8 mouse cellular contexts compared by ENCODE assay signal in genomic region chr9:72111004-72111621, GRCm38 (mm10). TPM values are rescaled to one million over a fixed set of nuclear protein-coding genes. Genes with fewer than 3 reads are reported as not detected.
DNase-seq lines count a peak whose midpoint lies in the region; ATAC-seq lines count a peak whose summit lies in the region.

No protein-coding gene starts in this region.

- peak overlapping the region; percentile 98 for H3K4me3 ChIP-seq in hindbrain, embryonic 16.5 days (ENCODE audit: low read length)

- ATAC-seq in hindbrain, embryonic 16.5 days: peak; percentile 85
- ATAC-seq in megakaryocyte, adult 5-6 weeks (ENCODE audit: poor library complexity, severe bottlenecking): peak; percentile 53

- H3K4me2 ChIP-seq in hindbrain, embryonic 16.5 days (ENCODE audit: low read length): peak overlapping the region; percentile 87

- H3K27me3 ChIP-seq in hindbrain, embryonic 16.5 days (replicated peaks; ENCODE audit: control insufficient read depth, insufficient read depth, low read length): no peaks in the 10 kb centered on the region

- no peaks in the 10 kb centered on the region; the same call in 1 of the 2 replicates for H3K36me3 ChIP-seq in hindbrain, embryonic 16.5 days (ENCODE audit: control insufficient read depth, insufficient read depth, low read length)

- H3K9ac ChIP-seq in hindbrain, embryonic 16.5 days (ENCODE audit: low read depth, low read length): peak overlapping the region; percentile 98

- peak overlapping the region; percentile 95 for H3K27ac ChIP-seq in hindbrain, embryonic 16.5 days (ENCODE audit: low read depth, low read length)

- peaks cover 13% of the 10 kb centered on the region for H3K4me1 ChIP-seq in hindbrain, embryonic 16.5 days (ENCODE audit: control insufficient read depth, insufficient read depth, low read depth, low read length)

- DNase-seq in ZHBTc4 (ENCODE audit: low read depth, low spot score): peak; percentile 80
- DNase-seq in cerebellum, postnatal 4 days (ENCODE audit: low spot score in 2 of 2): peak; percentile 43 to 73
- DNase-seq in gastrocnemius, adult 18-20 months (ENCODE audit: low spot score): peak; percentile 34
- peak; percentile 38 to 55 for DNase-seq in left cerebral cortex, adult 8-10 months (ENCODE audit: low spot score in 2 of 2)
- peak; percentile 58 to 74 for DNase-seq in right cerebral cortex, postnatal 10 days (ENCODE audit: low spot score in 2 of 2)
- peak; percentile 69 for DNase-seq in urinary bladder, adult 2 months (ENCODE audit: low spot score)

- under 1% methylated on average over 62 of the region's 90 CpGs for WGBS in hindbrain, embryonic 16.5 days

- H3K9me3 ChIP-seq in hindbrain, embryonic 16.5 days (ENCODE audit: control insufficient read depth, low read length): no peaks in the 10 kb centered on the region

RNA-seq across cellular contexts. Expression of gene Tcf12, which starts 0.6 kb away (rescaled TPM):
- 10 to 100 TPM; 22.4 to 29.2 TPM for total RNA-seq in gastrocnemius, adult 18-20 months (2021)
- 56.8 and 62.7 TPM in 2 replicates for polyA plus RNA-seq in hindbrain, embryonic 16.5 days (2015; fragmentation: Nextera tagmentation; extraction: Ambion mirVana)
- total RNA-seq in left cerebral cortex, adult 8-10 months (2022): 10 to 100 TPM; 44.5 to 53.5 (median 47.2) TPM
- total RNA-seq in megakaryocyte, adult 5-6 weeks (2015): 56.3 and 62.2 TPM in 2 replicates
- 31.6 and 37.6 TPM in 2 replicates for total RNA-seq in megakaryocyte, adult 5-6 weeks (2017)
- polyA plus RNA-seq in urinary bladder, adult 2 months (2012; rRNA removed): 61.3 and 66.1 TPM in 2 replicates

Comparison
In these comparisons a context has a peak if more than half of its experiments do, and no peak if none do; other contexts are left out.
1. Peak in every context shown above with its lines: DNase-seq, ATAC-seq, H3K4me3 ChIP-seq and H3K27ac ChIP-seq.